Mouse (Mus musculus) bone marrow macrophage, adult 2 months (primary cell): Measurements from ENCODE around the gene Adamts9. TPM values are rescaled to one million over a fixed set of nuclear protein-coding genes. Genes with fewer than 3 reads are reported as not detected.

Experiments used
- H3K27ac ChIP-seq: 2 replicates; pipeline ENCODE4 v1.5.1; 2012; ENCODE audit warnings: low read depth, low read length; ENCODE audit not compliant: insufficient read depth
- H3K4me1 ChIP-seq: 2 replicates; pipeline ENCODE4 v1.6.1; 2012; ENCODE audit warnings: low read length; ENCODE audit not compliant: control insufficient read depth, insufficient read depth
- H3K4me3 ChIP-seq: 2 replicates; pipeline ENCODE4 v1.5.1; 2012; ENCODE audit warnings: mild to moderate bottlenecking, low read length, moderate library complexity; ENCODE audit not compliant: insufficient read depth
- CTCF ChIP-seq: IDR thresholded peaks from 2 replicates; pipeline ENCODE4 v1.5.1; 2012; ENCODE audit warnings: low read depth, mild to moderate bottlenecking, low read length, moderate library complexity
- POLR2A ChIP-seq: IDR thresholded peaks from 2 replicates; pipeline ENCODE4 v1.6.1; 2012; ENCODE audit warnings: mild to moderate bottlenecking, low read depth, low read length, borderline replicate concordance
- polyA plus RNA-seq: library from polyadenylated mRNA; stranded (reverse); fragments of >200 nt; gene quantifications from 2 replicates; pipeline ENCODE4 v1.2.4, GENCODE M21; 2012; ENCODE audit not compliant: missing spikeins, insufficient read depth, insufficient read length

The Adamts9 gene
- polyA plus RNA-seq, 1 experiment: not detected

DNA sequence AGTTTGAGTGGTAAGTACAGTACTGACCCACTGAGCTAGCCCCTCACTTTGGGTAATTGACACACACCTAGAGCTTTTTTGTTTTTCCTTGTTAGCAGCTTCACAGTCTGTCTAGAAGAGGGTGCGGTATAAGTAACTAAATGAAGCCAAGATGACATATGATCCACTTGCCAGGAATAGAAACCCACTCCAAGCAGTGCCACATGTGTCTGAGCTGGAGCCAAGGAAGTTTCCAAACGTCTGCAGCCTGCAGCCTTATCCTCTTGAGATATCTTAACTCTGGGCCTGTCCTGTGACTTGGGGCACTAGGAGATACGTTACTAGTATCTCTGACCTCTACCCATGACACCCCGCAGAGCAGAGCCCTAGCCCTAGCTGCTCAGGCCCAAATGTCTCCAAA, 193.9 kb downstream of the Adamts9 start:
- H3K27ac ChIP-seq: no peak overlapping the region
- H3K4me1 ChIP-seq: no peaks in the 10 kb centered on the region
- no peak for TF ChIP-seq POLR2A
- TF ChIP-seq CTCF: no peak
- no peak overlapping the region for H3K4me3 ChIP-seq

GRCm38 (mm10) chr6:92743605-92744004, 199.7 kb downstream of the Adamts9 start:
- Histone ChIP-seq H3K4me3 (no peak overlapping the region), H3K27ac (no peak overlapping the region), H3K4me1 (no peaks in the 10 kb centered on the region)
- TF ChIP-seq CTCF: no peak
- TF ChIP-seq POLR2A: no peak

GRCm38 (mm10) chr6:92737116-92737515, 206.2 kb downstream of the Adamts9 start:
- no peak overlapping the region for H3K27ac ChIP-seq
- TF ChIP-seq CTCF: no peak
- no peak for TF ChIP-seq POLR2A
- H3K4me1 ChIP-seq: no peaks in the 10 kb centered on the region
- H3K4me3 ChIP-seq: no peak overlapping the region

- Histone ChIP-seq H3K4me1 (no peaks in the 10 kb centered on the region), H3K27ac (no peak overlapping the region), H3K4me3 (no peak overlapping the region)
- TF ChIP-seq CTCF (no peak), POLR2A (no peak)
Measured at GRCm38 (mm10) chr6:92733651-92734050, 209.6 kb downstream of the Adamts9 start.

DNA sequence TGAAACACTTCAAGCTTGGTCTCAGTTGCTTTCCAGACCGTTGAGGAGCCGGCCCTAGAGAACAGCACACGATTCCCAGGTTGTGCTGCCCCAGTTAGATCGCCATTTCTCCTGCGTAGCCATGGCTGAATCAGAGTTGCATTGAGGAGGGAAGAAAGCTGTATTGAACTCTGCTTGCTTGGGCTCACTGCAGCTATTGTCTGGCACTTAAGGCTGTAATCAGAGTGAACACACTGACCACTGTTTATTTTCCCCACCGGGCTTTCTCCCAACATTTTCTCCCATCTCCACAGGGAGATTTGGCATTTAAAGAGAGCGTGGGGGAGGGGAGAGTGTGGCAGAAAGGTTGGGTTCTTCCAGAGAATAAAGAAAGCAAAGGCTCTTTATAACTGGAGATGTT, 214.8 kb downstream of the Adamts9 start:
- Histone ChIP-seq H3K27ac (no peak overlapping the region), H3K4me3 (no peak overlapping the region), H3K4me1 (no peaks in the 10 kb centered on the region)
- TF ChIP-seq POLR2A (no peak), CTCF (no peak)

GRCm38 (mm10) chr6:92728084-92728483, 215.2 kb downstream of the Adamts9 start:
- no peak overlapping the region for H3K4me3 ChIP-seq
- no peak overlapping the region for H3K27ac ChIP-seq
- TF ChIP-seq POLR2A (no peak), CTCF (peak; percentile 37; the same call in 1 of the 2 replicates)
- H3K4me1 ChIP-seq: no peaks in the 10 kb centered on the region

GRCm38 (mm10) chr6:92727351-92727986, 215.8 kb downstream of the Adamts9 start:
- TF ChIP-seq POLR2A (no peak), CTCF (no peak)
- Histone ChIP-seq H3K27ac (no peak overlapping the region), H3K4me3 (no peak overlapping the region), H3K4me1 (no peaks in the 10 kb centered on the region)

GRCm38 (mm10) chr6:92726121-92726520, 217.2 kb downstream of the Adamts9 start:
- Histone ChIP-seq H3K4me3 (no peak overlapping the region), H3K27ac (no peak overlapping the region), H3K4me1 (no peaks in the 10 kb centered on the region)
- no peak for TF ChIP-seq CTCF
- no peak for TF ChIP-seq POLR2A

GRCm38 (mm10) chr6:92724394-92724793, 218.9 kb downstream of the Adamts9 start:
- H3K4me1 ChIP-seq: no peaks in the 10 kb centered on the region
- TF ChIP-seq POLR2A (no peak), CTCF (no peak)
- no peak overlapping the region for H3K4me3 ChIP-seq
- no peak overlapping the region for H3K27ac ChIP-seq

Other genes starting within 250 kb of the Adamts9 start
- gene Prickle2, start 237.3 kb downstream of the Adamts9 start, polyA plus RNA-seq: 0.40 and 1.6 TPM in 2 replicates
- gene A730049H05Rik, start 127.0 kb downstream of the Adamts9 start, polyA plus RNA-seq: not detected in 2 replicates
- not detected in 2 replicates for gene Gm15737, start 74.1 kb downstream of the Adamts9 start, polyA plus RNA-seq